Mouse (Mus musculus) hindbrain, embryonic 16.5 days (tissue): ENCODE measurements around the gene 9130008F23Rik. TPM values are rescaled to one million over a fixed set of nuclear protein-coding genes. Genes with fewer than 3 reads are reported as not detected.

Experiments used
- ATAC-seq: fragments of 200-750 bp; cut with Nextera tagmentation; 2 replicates; pipeline ENCODE4 v1.8.0; 2017; ENCODE audit warnings: moderate TSS enrichment, moderate library complexity
- H3K27ac ChIP-seq: fragments of 300-500 bp; sonication (generic); 2 replicates; pipeline ENCODE4 v1.5.1; 2014; ENCODE audit warnings: low read depth, mild to moderate bottlenecking, control low read depth, low read length, moderate library complexity
- H3K27me3 ChIP-seq: fragments of 300-500 bp; sonication (generic); replicated peaks from 2 replicates; pipeline ENCODE4 v1.6.1; 2014; ENCODE audit warnings: low read length; ENCODE audit not compliant: control insufficient read depth, insufficient read depth
- H3K36me3 ChIP-seq: fragments of 300-500 bp; sonication (generic); 2 replicates; pipeline ENCODE4 v1.6.1; 2014; ENCODE audit warnings: mild to moderate bottlenecking, low read length, moderate library complexity, mixed read lengths; ENCODE audit not compliant: control insufficient read depth, insufficient read depth
- H3K4me1 ChIP-seq: fragments of 300-500 bp; sonication (generic); 2 replicates; pipeline ENCODE4 v1.6.1; 2014; ENCODE audit warnings: low read depth, low read length; ENCODE audit not compliant: control insufficient read depth, insufficient read depth
- H3K4me2 ChIP-seq: fragments of 300-500 bp; sonication (generic); 2 replicates; pipeline ENCODE4 v1.6.1; 2014; ENCODE audit warnings: mild to moderate bottlenecking, low read length, control low read depth, moderate library complexity
- H3K4me3 ChIP-seq: fragments of 300-500 bp; sonication (generic); 2 replicates; pipeline ENCODE4 v1.5.1; 2014; ENCODE audit warnings: mild to moderate bottlenecking, low read length, control low read depth, moderate library complexity
- H3K9ac ChIP-seq: fragments of 300-500 bp; sonication (generic); 2 replicates; pipeline ENCODE4 v1.6.1; 2014; ENCODE audit warnings: low read depth, mild to moderate bottlenecking, control low read depth, low read length, moderate library complexity
- H3K9me3 ChIP-seq: fragments of 300-500 bp; sonication (generic); 2 replicates; pipeline ENCODE4 v1.6.1; 2014; ENCODE audit warnings: mild to moderate bottlenecking, low read length, moderate library complexity; ENCODE audit not compliant: control insufficient read depth
- WGBS: fragments of 180-500 bp; shearing (Covaris S2); extraction: QIAGEN DNeasy Blood & Tissue Kit; methylation state at CpG from one replicate; pipeline ENCODE4 v1.1.7; 2014; 5-methylcytosine and 5-hydroxymethylcytosine counted together
- polyA plus RNA-seq: library from polyadenylated mRNA; unstranded; fragments of >200 nt; fragmentation: Nextera tagmentation; extraction: Ambion mirVana; gene quantifications from 2 replicates; pipeline ENCODE4 v1.2.1, GENCODE M21; 2015

Gene 9130008F23Rik
- 0.99 and 1.2 TPM in 2 replicates for polyA plus RNA-seq

GRCm38 (mm10) chr17:40879924-40880691 lies at the start of gene 9130008F23Rik:
Gene 9130008F23Rik, minus strand, starts transcription at chr17:40880559.
- WGBS: under 1% methylated on average over 40 of the region's 40 CpGs

GRCm38 (mm10) chr17:40915499-40915898 lies 35.1 kb upstream of the 9130008F23Rik start:
- Histone ChIP-seq H3K9ac (no peak overlapping the region), H3K4me3 (no peak overlapping the region), H3K4me1 (no peaks in the 10 kb centered on the region), H3K9me3 (no peaks in the 10 kb centered on the region), H3K4me2 (no peak overlapping the region), H3K27me3 (no peaks in the 10 kb centered on the region), H3K36me3 (no peaks in the 10 kb centered on the region), H3K27ac (no peak overlapping the region)
- 94% methylated on average over 1 of the region's 2 CpGs for WGBS
- no peak for ATAC-seq

More at GRCm38 (mm10) chr17:40879924-40880691, at the start of gene 9130008F23Rik:
- Histone ChIP-seq H3K4me2 (peak within 1 kb of the TSS; percentile 97), H3K36me3 (no peaks in the 10 kb centered on the region), H3K4me3 (peak within 1 kb of the TSS; percentile 62), H3K27me3 (no peaks in the 10 kb centered on the region), H3K9me3 (no peaks in the 10 kb centered on the region), H3K9ac (peak within 1 kb of the TSS; percentile 70), H3K27ac (no peak within 1 kb of the TSS), H3K4me1 (peaks cover 2% of the 10 kb centered on the region; the same call in 1 of the 2 replicates)
- peak; percentile 87 for ATAC-seq

- Histone ChIP-seq H3K27ac (no peak within 1 kb of the TSS), H3K4me2 (no peak within 1 kb of the TSS), H3K36me3 (no peaks in the 10 kb centered on the region), H3K9ac (no peak within 1 kb of the TSS), H3K27me3 (no peaks in the 10 kb centered on the region), H3K9me3 (no peaks in the 10 kb centered on the region), H3K4me1 (no peaks in the 10 kb centered on the region), H3K4me3 (no peak within 1 kb of the TSS)
- no peak for ATAC-seq
- WGBS: 97% methylated on average over 2 of the region's 2 CpGs
These were observed 33.9 kb upstream of the 9130008F23Rik start, which contains the start of gene Glyatl3 for GRCm38 (mm10) chr17:40914250-40914649. Gene Glyatl3, minus strand, starts transcription at chr17:40914350.

GRCm38 (mm10) chr17:40904721-40905154 lies 24.4 kb upstream of the 9130008F23Rik start:
- Histone ChIP-seq H3K4me1 (no peaks in the 10 kb centered on the region), H3K4me3 (peak overlapping the region; percentile 22; the same call in 1 of the 2 replicates), H3K9me3 (no peaks in the 10 kb centered on the region), H3K4me2 (peak overlapping the region; percentile 43), H3K27me3 (no peaks in the 10 kb centered on the region; the same call in 1 of the 2 replicates), H3K27ac (no peak overlapping the region), H3K36me3 (no peaks in the 10 kb centered on the region), H3K9ac (peak overlapping the region; percentile 1; the same call in 1 of the 2 replicates)
- peak; percentile 67; the same call in 1 of the 2 replicates for ATAC-seq
- 9% methylated on average over 14 of the region's 14 CpGs for WGBS

GRCm38 (mm10) chr17:40904056-40904597 lies 23.8 kb upstream of the 9130008F23Rik start:
- 6% methylated on average over 11 of the region's 11 CpGs for WGBS
- Histone ChIP-seq H3K27me3 (no peaks in the 10 kb centered on the region; the same call in 1 of the 2 replicates), H3K4me3 (no peak overlapping the region), H3K4me2 (peak overlapping the region; percentile 15), H3K27ac (no peak overlapping the region), H3K9me3 (no peaks in the 10 kb centered on the region), H3K36me3 (no peaks in the 10 kb centered on the region), H3K9ac (no peak overlapping the region; the same call in 1 of the 2 replicates), H3K4me1 (no peaks in the 10 kb centered on the region)
- peak; percentile 64; the same call in 1 of the 2 replicates for ATAC-seq

- no peak overlapping the region for H3K4me2 ChIP-seq
- H3K4me3 ChIP-seq: no peak overlapping the region
- WGBS: 69% methylated on average over 4 of the region's 4 CpGs
- no peak overlapping the region for H3K27ac ChIP-seq
- no peak for ATAC-seq
- no peaks in the 10 kb centered on the region; the same call in 1 of the 2 replicates for H3K27me3 ChIP-seq
- H3K4me1 ChIP-seq: no peaks in the 10 kb centered on the region
- H3K9ac ChIP-seq: no peak overlapping the region
- H3K36me3 ChIP-seq: no peaks in the 10 kb centered on the region
- H3K9me3 ChIP-seq: no peaks in the 10 kb centered on the region
These were observed 23.0 kb upstream of the 9130008F23Rik start for GRCm38 (mm10) chr17:40903345-40903744.

GRCm38 (mm10) chr17:40899783-40900363 lies 19.5 kb upstream of the 9130008F23Rik start:
- H3K4me2 ChIP-seq: no peak overlapping the region
- WGBS: 40% methylated on average over 4 of the region's 4 CpGs
- no peaks in the 10 kb centered on the region; the same call in 1 of the 2 replicates for H3K27me3 ChIP-seq
- H3K4me1 ChIP-seq: no peaks in the 10 kb centered on the region
- H3K36me3 ChIP-seq: no peaks in the 10 kb centered on the region
- H3K9ac ChIP-seq: no peak overlapping the region
- ATAC-seq: no peak
- H3K27ac ChIP-seq: no peak overlapping the region
- H3K9me3 ChIP-seq: no peaks in the 10 kb centered on the region
- no peak overlapping the region for H3K4me3 ChIP-seq

- H3K36me3 ChIP-seq: no peaks in the 10 kb centered on the region
- no peaks in the 10 kb centered on the region for H3K4me1 ChIP-seq
- no peak for ATAC-seq
- no peak overlapping the region for H3K4me3 ChIP-seq
- no peaks in the 10 kb centered on the region for H3K27me3 ChIP-seq
- no peak overlapping the region for H3K4me2 ChIP-seq
- no peak overlapping the region for H3K9ac ChIP-seq
- H3K9me3 ChIP-seq: no peaks in the 10 kb centered on the region
- H3K27ac ChIP-seq: no peak overlapping the region
- 70% methylated on average over 1 of the region's 1 CpGs for WGBS
These were observed 16.5 kb upstream of the 9130008F23Rik start for GRCm38 (mm10) chr17:40896863-40897262.
